Mouse (Mus musculus) gastrocnemius, postnatal 36 days (tissue): ENCODE measurements at regions not wholly inside any gene's neighbourhood (a gene's known extent, or its start where the extent isn't known, plus 50 kb on each side); places are given as distances from the start of the nearest gene placed in this dataset.

Experiments
- DNase-seq, 2 experiments: peaks; one replicate each; pipeline ENCODE4 v3.0.0; 2022
- intact Hi-C: fragments of 180-260 bp; cut with DNase I; formaldehyde crosslinking; loops from one replicate; pipeline ENCODE4 v1.15.1; 2025

GRCm38 (mm10) chr13:97461207-97461606 lies 220.3 kb downstream of the Enc1 start:
- DNase-seq: no peak
- intact Hi-C loops: no loop called here

- intact Hi-C loops: no loop called here
- no peak for DNase-seq
Observed at GRCm38 (mm10) chr13:97459106-97459505, 218.2 kb downstream of the Enc1 start.

- intact Hi-C loops: no loop called here
- no peak for DNase-seq
Observed at GRCm38 (mm10) chr13:97455961-97456360, 215.1 kb downstream of the Enc1 start.

GRCm38 (mm10) chr13:97454715-97455114 lies 213.8 kb downstream of the Enc1 start:
- no peak for DNase-seq
- intact Hi-C loops: no loop called here

GRCm38 (mm10) chr13:97453469-97453868 lies 212.6 kb downstream of the Enc1 start:
- intact Hi-C loops: no loop called here
- no peak for DNase-seq

GRCm38 (mm10) chr13:97453090-97453430 lies 212.2 kb downstream of the Enc1 start:
- intact Hi-C loops: no loop called here
- DNase-seq: no peak

GRCm38 (mm10) chr13:97452386-97453089 lies 211.6 kb downstream of the Enc1 start:
- no peak for DNase-seq
- intact Hi-C loops: no loop called here

DNA sequence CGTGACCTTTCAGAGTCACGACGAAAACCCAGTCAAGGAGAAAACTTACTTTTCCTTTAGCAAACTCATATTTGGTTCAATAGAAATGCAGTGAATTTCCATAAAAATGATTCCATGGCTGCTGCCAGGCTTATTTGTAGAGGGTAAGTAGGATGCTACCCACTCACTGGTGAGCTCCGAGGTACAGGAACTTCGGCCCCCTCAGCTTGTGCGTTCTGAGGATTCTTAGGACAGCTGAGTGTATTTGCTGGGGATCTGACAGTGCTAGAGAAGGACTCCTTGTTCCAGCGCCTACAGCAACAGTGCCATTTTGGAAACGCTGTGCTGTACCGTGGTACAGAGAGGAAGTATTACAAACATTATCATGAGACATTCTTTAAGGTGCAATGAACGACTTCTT lies 210.4 kb downstream of the Enc1 start:
- intact Hi-C loops: no loop called here
- DNase-seq: no peak

GRCm38 (mm10) chr13:97448123-97448522 lies 207.2 kb downstream of the Enc1 start:
- intact Hi-C loops: no loop called here
- no peak for DNase-seq

- DNase-seq: no peak
- intact Hi-C loops: no loop called here
Observed at GRCm38 (mm10) chr13:97443731-97444428, 203.0 kb downstream of the Enc1 start.

- no peak for DNase-seq
- intact Hi-C loops: no loop called here
Observed at GRCm38 (mm10) chr13:97442806-97443205, 201.9 kb downstream of the Enc1 start.

DNA sequence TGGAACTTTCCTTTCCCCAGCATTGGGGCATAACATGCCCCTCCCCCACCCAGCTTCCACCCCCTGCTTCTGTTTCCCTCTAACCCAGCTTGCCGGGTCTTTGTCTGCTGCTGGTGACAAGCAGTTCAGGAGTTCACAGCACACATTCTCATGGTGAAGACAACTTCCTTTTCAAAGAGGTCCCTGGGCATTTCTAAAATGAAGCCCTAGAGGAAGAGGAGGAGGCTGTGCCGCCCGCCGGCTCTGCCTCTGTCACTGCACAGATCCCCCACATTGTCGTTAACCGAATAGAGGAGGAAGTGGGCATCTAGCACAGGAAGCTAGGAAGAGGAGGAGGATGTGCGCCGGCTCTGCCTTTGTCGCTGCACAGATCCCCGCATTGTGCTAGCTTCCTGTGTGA lies 201.4 kb downstream of the Enc1 start:
- intact Hi-C loops: no loop called here
- no peak for DNase-seq

DNA sequence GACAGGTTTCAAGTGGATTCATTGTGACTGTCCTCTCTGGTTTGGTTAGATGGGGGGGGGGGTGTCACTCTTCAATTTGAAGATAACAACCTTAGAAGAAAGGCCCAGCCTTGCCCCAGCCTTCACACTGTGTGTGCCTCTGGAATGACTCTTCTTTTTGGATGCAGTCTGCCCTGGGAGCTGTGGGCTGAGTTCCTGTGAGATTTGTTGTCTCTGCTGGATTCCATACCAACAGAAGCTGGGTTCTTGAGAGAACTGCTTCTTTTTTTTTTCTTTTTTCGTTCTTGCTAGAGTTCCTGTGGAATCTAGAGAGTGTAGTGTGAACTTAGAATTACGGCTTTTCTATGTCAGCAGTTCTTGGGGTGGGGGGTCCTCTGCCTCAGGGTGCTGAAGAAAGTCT lies 200.9 kb downstream of the Enc1 start:
- intact Hi-C loops: no loop called here
- DNase-seq: no peak

- intact Hi-C loops: no loop called here
- DNase-seq: no peak
Observed at GRCm38 (mm10) chr13:97439216-97439979, 198.5 kb downstream of the Enc1 start.

GRCm38 (mm10) chr13:97438692-97439091 lies 197.8 kb downstream of the Enc1 start:
- DNase-seq: no peak
- intact Hi-C loops: no loop called here

DNA sequence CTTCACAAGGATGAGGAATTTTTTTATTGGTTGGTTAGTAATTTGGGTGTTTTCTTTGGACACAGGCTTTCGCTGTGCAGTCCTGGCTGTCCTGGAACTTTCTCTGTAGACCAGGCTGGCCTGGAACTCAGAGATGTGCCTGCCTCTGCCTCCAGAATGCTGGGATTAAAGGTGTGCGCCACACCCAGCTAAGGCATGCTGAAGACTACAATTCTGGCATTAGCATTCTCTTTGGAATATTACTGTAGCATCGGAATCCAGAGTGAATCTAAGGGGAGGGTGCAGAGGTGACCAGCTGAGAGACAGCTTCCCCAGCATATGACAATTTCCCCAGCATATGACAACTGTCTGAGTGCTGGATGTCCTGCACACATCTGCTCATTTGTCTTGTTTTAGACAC lies 197.4 kb downstream of the Enc1 start:
- DNase-seq: no peak
- intact Hi-C loops: no loop called here

- intact Hi-C loops: no loop called here
- no peak for DNase-seq
Observed at GRCm38 (mm10) chr13:97436719-97437350, 195.9 kb downstream of the Enc1 start.

GRCm38 (mm10) chr13:97435865-97436718 lies 195.2 kb downstream of the Enc1 start:
- intact Hi-C loops: no loop called here
- peak; percentile 38 to 44 for DNase-seq

DNA sequence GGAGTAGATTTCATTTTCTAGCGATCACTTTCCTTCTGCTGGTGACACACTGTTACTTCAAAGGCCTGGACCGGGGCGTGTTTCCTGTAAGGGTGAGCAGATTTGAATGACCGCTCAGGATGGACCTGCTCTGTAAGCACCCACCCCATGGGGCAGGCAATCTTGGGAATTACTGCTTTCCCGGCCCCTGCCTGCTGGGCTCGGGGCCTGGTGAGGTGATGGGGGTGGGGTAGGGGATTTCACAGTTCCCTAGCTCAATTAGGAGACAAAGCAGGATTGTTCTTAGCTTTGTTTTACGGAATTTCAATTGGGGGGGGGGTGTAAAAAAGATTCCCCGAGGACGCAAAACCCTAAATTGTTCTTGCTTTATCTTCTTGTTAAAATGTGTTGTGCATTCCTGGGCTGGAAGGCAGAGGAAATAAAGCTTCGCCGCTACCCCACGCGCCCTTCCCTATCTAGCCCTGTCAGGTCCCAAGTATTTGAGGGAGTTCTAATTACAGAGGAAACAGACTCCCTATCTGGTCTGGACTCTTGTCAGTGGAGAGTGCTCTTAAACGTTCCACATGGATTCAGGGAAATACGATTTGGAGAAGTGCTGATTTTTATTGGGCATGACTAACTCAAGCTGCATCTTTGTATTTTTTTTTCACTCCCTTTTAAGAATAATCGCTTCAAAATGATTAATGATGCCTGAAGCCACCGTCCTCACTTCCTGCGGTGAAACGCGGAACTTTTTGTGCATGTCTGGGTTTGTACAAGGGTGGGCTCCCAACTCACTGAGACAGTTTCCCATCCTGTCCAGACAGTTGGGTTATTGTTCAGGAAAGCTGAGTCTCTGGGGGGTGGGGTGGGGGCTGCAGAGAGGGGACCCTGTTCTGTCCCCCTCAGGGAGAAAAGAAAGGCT lies 194.3 kb downstream of the Enc1 start:
- no peak for DNase-seq

More for the DNA sequence above, 194.3 kb downstream of the Enc1 start:
- intact Hi-C loops: no loop called here
